8 mouse cellular contexts compared by ENCODE assay signal in the genomic region with DNA sequence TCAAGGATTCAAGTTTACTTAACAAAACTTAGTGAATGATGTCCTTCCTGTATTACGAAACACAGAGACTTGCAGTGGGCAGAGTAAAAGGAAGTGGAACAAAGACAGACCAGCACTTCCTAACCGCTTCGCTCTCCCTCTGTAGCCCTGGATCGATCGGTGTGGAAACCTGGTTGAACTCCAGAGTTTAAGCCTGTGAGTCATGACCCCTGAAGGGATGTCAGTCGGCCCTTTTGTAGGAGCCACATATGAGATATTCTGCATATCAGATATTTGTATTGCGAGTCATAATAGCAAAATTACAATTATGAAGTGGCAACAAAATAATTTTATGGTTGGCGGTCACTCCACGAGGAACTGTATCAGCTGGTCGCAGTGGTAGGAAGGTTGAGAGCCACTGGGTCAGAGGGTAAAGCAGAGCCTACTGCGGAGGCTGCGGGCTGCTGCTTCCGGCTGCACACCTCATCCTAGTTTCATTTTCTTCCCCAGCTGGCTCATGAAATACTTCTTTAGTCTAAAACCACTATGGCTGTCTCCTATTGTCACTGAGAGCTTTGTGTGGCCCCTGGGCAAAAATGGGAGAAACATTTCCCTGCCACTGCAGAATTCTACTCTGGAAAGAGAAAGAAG. TPM values are rescaled to one million over a fixed set of nuclear protein-coding genes. Genes with fewer than 3 reads are reported as not detected.
DNase-seq lines count a peak whose midpoint lies in the region; ATAC-seq and TF ChIP-seq lines count a peak whose summit lies in the region.

No protein-coding gene starts in this region.

- peaks cover 10% of the 10 kb centered on the region for H3K36me3 ChIP-seq in kidney, embryonic 15.5 days
- H3K36me3 ChIP-seq in E14TG2a.4 (ENCODE audit: insufficient read depth, low read length) (peaks cover 33% of the 10 kb centered on the region), myocyte (ENCODE audit: control insufficient read depth, insufficient read depth) (no peaks in the 10 kb centered on the region)
- H3K36me3 ChIP-seq in midbrain, embryonic 16.5 days (ENCODE audit: control insufficient read depth, insufficient read depth, low read length): no peaks in the 10 kb centered on the region; the same call in 1 of the 2 replicates

- H3K27ac ChIP-seq in kidney, embryonic 15.5 days: peak overlapping the region; percentile 66
- H3K27ac ChIP-seq in cerebellum, adult 2 months (ENCODE audit: insufficient read depth, low read length): no peak overlapping the region
- no peak overlapping the region for H3K27ac ChIP-seq in midbrain, embryonic 16.5 days (ENCODE audit: low read length)

- no peaks in the 10 kb centered on the region for H3K9me3 ChIP-seq in kidney, embryonic 15.5 days (replicated peaks)
- H3K9me3 ChIP-seq in E14TG2a.4 (ENCODE audit: low read length): no peaks in the 10 kb centered on the region
- no peaks in the 10 kb centered on the region for H3K9me3 ChIP-seq in midbrain, embryonic 16.5 days (replicated peaks; ENCODE audit: control insufficient read depth, low read length, poor library complexity, severe bottlenecking)

- WGBS in kidney, embryonic 15.5 days: 80% methylated on average over 13 of the region's 13 CpGs
- 86% methylated on average over 13 of the region's 13 CpGs for WGBS in cerebellum, adult 2 months
- 86% methylated on average over 13 of the region's 13 CpGs for WGBS in midbrain, embryonic 16.5 days

- H3K27me3 ChIP-seq in kidney, embryonic 15.5 days: no peaks in the 10 kb centered on the region
- H3K27me3 ChIP-seq in E14TG2a.4 (ENCODE audit: insufficient read depth, low read length) (no peaks in the 10 kb centered on the region), myocyte (ENCODE audit: control insufficient read depth, insufficient read depth, insufficient read length) (no peaks in the 10 kb centered on the region)
- H3K27me3 ChIP-seq in cerebellum, adult 2 months (ENCODE audit: control insufficient read depth, insufficient read depth, low read length): no peaks in the 10 kb centered on the region
- H3K27me3 ChIP-seq in midbrain, embryonic 16.5 days (ENCODE audit: control insufficient read depth, insufficient read depth, low read depth, low read length): no peaks in the 10 kb centered on the region

- TF ChIP-seq POLR2A in myocyte (IDR thresholded peaks at IDR 0.05; ENCODE audit: insufficient read length, low read depth): no peak
- no peak for TF ChIP-seq POLR2A in cerebellum, adult 2 months (IDR thresholded peaks at IDR 0.05; ENCODE audit: borderline replicate concordance, insufficient read depth, low read length)

- peak overlapping the region; percentile 30; the same call in 1 of the 2 replicates for H3K4me2 ChIP-seq in kidney, embryonic 15.5 days
- peak overlapping the region; percentile 63 for H3K4me2 ChIP-seq in myocyte (ENCODE audit: low read depth)
- no peak overlapping the region for H3K4me2 ChIP-seq in midbrain, embryonic 16.5 days (ENCODE audit: low read length)

- H3ac ChIP-seq in myocyte (ENCODE audit: control insufficient read depth, insufficient read length): no peak overlapping the region

- no peak for DNase-seq in kidney, postnatal 14 days
- peak; percentile 83 for DNase-seq in induced T-regulatory cell, adult 2 months (ENCODE audit: low read depth)
- no peak for DNase-seq in right cerebral cortex, postnatal 25 days
- DNase-seq in cerebellum, adult 2 months: no peak

- 0 out of 2 replicates have a peak overlapping the region, but pooled peaks have one; percentile 6 for H3K4me3 ChIP-seq in kidney, embryonic 15.5 days (replicated peaks)
- H3K4me3 ChIP-seq in E14TG2a.4 (replicated peaks; ENCODE audit: low read length): peak overlapping the region; percentile 24; the same call in 1 of the 2 replicates
- H3K4me3 ChIP-seq in myocyte: no peak overlapping the region
- H3K4me3 ChIP-seq in cerebellum, adult 2 months (replicated peaks; ENCODE audit: insufficient read depth, low read depth, low read length): no peak overlapping the region
- no peak overlapping the region for H3K4me3 ChIP-seq in midbrain, embryonic 16.5 days (ENCODE audit: low read depth, low read length)

- peaks cover 39% of the 10 kb centered on the region for H3K79me2 ChIP-seq in myocyte (ENCODE audit: control insufficient read depth, insufficient read depth)

- no peak for ATAC-seq in kidney, embryonic 15.5 days (replicated peaks; ENCODE audit: low FRiP score)
- no peak for ATAC-seq in midbrain, embryonic 16.5 days

- no peak for TF ChIP-seq CTCF in E14TG2a.4 (conservative IDR thresholded peaks at IDR 0.05; ENCODE audit: low read length)
- no peak for TF ChIP-seq CTCF in cerebellum, adult 2 months (IDR thresholded peaks at IDR 0.05; ENCODE audit: borderline replicate concordance, insufficient read depth, low read depth, low read length)

- H3K4me1 ChIP-seq in kidney, embryonic 15.5 days: peaks cover 43% of the 10 kb centered on the region
- peaks cover 98% of the 10 kb centered on the region for H3K4me1 ChIP-seq in E14TG2a.4 (replicated peaks; ENCODE audit: low read depth, low read length)
- H3K4me1 ChIP-seq in cerebellum, adult 2 months (ENCODE audit: control insufficient read depth, insufficient read depth, low read length): peaks cover 31% of the 10 kb centered on the region
- H3K4me1 ChIP-seq in midbrain, embryonic 16.5 days (ENCODE audit: control insufficient read depth, insufficient read depth, low read length): peaks cover 7% of the 10 kb centered on the region

- no peak overlapping the region for H3K9ac ChIP-seq in kidney, embryonic 15.5 days
- H3K9ac ChIP-seq in midbrain, embryonic 16.5 days (ENCODE audit: low read depth, low read length): no peak overlapping the region

TF ChIP-seq in myocyte, 11 proteins besides CTCF, POLR2A, EP300 and RAD21:
- TF ChIP-seq CEBPB (IDR thresholded peaks at IDR 0.05; ENCODE audit: insufficient read depth, poor library complexity, severe bottlenecking): peak; percentile 65; the same call in 1 of the 2 replicates
- TF ChIP-seq MYOG (IDR thresholded peaks at IDR 0.05; ENCODE audit: control insufficient read depth in 1 of 3, insufficient read depth in 1 of 3, insufficient read length in 2 of 3, low read depth in 2 of 3): no peak

RNA-seq across cellular contexts. Expression of a gene that starts 15.7 kb away (rescaled TPM):
- polyA plus RNA-seq in kidney, embryonic 15.5 days (2015; fragmentation: Nextera tagmentation; extraction: Ambion mirVana): 19.9 and 22.7 TPM in 2 replicates
- polyA plus RNA-seq in myocyte (2012; fragmentation: generic; extraction: Trizol): 11.5 TPM
- 15.4 and 18.4 TPM in 2 replicates for polyA plus RNA-seq in cerebellum, adult 2 months (2012; rRNA removed)
- polyA plus RNA-seq in midbrain, embryonic 16.5 days (2015; fragmentation: Nextera tagmentation; extraction: Ambion mirVana): 15.4 and 16.8 TPM in 2 replicates

RNA-seq across cellular contexts. Expression of a gene that starts 23.2 kb away (rescaled TPM):
- 34.3 and 42.6 TPM in 2 replicates for polyA plus RNA-seq in kidney, embryonic 15.5 days (2015; fragmentation: Nextera tagmentation; extraction: Ambion mirVana)
- 7.5 TPM for polyA plus RNA-seq in myocyte (2012; fragmentation: generic; extraction: Trizol)
- polyA plus RNA-seq in cerebellum, adult 2 months (2012; rRNA removed): 55.4 and 59.5 TPM in 2 replicates
- polyA plus RNA-seq in midbrain, embryonic 16.5 days (2015; fragmentation: Nextera tagmentation; extraction: Ambion mirVana): 32.2 and 32.5 TPM in 2 replicates

RNA-seq across cellular contexts. Expression of a gene that starts 39.1 kb away (rescaled TPM):
- 37.6 and 38.7 TPM in 2 replicates for polyA plus RNA-seq in kidney, embryonic 15.5 days (2015; fragmentation: Nextera tagmentation; extraction: Ambion mirVana)
- polyA plus RNA-seq in myocyte (2012; fragmentation: generic; extraction: Trizol): 0.07 TPM
- not detected in 2 replicates for polyA plus RNA-seq in cerebellum, adult 2 months (2012; rRNA removed)
- polyA plus RNA-seq in midbrain, embryonic 16.5 days (2015; fragmentation: Nextera tagmentation; extraction: Ambion mirVana): 0.24 and 0.51 TPM in 2 replicates

RNA-seq across cellular contexts. Expression of a gene that starts 46.2 kb away (rescaled TPM):
- 1.4 and 1.5 TPM in 2 replicates for polyA plus RNA-seq in kidney, embryonic 15.5 days (2015; fragmentation: Nextera tagmentation; extraction: Ambion mirVana)
- 6.0 TPM for polyA plus RNA-seq in myocyte (2012; fragmentation: generic; extraction: Trizol)
- polyA plus RNA-seq in cerebellum, adult 2 months (2012; rRNA removed): 1.4 and 2.1 TPM in 2 replicates
- 0.26 and 0.35 TPM in 2 replicates for polyA plus RNA-seq in midbrain, embryonic 16.5 days (2015; fragmentation: Nextera tagmentation; extraction: Ambion mirVana)

RNA-seq across cellular contexts. Expression of a gene that starts 50.7 kb away (rescaled TPM):
- polyA plus RNA-seq in kidney, embryonic 15.5 days (2015; fragmentation: Nextera tagmentation; extraction: Ambion mirVana): 78.9 and 79.5 TPM in 2 replicates
- polyA plus RNA-seq in myocyte (2012; fragmentation: generic; extraction: Trizol): 65.8 TPM
- polyA plus RNA-seq in cerebellum, adult 2 months (2012; rRNA removed): 40.7 and 41.2 TPM in 2 replicates
- polyA plus RNA-seq in midbrain, embryonic 16.5 days (2015; fragmentation: Nextera tagmentation; extraction: Ambion mirVana): 80.6 and 85.7 TPM in 2 replicates

Comparison
In these comparisons a context has a peak if more than half of its experiments do, and no peak if none do; other contexts are left out.
1. H3K4me3 ChIP-seq: peak in kidney, embryonic 15.5 days (single experiment) and E14TG2a.4 (single experiment); none in myocyte (single experiment), cerebellum, adult 2 months (single experiment) and midbrain, embryonic 16.5 days (single experiment).
2. RNA of a gene that starts 39.1 kb away (polyA plus RNA-seq): 37.6 to 38.7 TPM in kidney, embryonic 15.5 days; 0.24 to 0.51 TPM in midbrain, embryonic 16.5 days, 0.07 TPM in myocyte (single experiment) and not detected in cerebellum, adult 2 months; every median in the first group is over 10 times any median in the second.